Mouse (Mus musculus) forebrain, embryonic 10.5 days (tissue): ENCODE data around the gene Tom1. TPM values are rescaled to one million over a fixed set of nuclear protein-coding genes. Genes with fewer than 3 reads are reported as not detected.

Experiments used
- DNase-seq: peaks from one replicate; pipeline ENCODE4 v3.0.0-alpha.2; 2017; ENCODE audit warnings: low spot score; ENCODE audit errors: extremely low spot score
- H3K27ac ChIP-seq: fragments of 300-500 bp; sonication (generic); 2 replicates; pipeline ENCODE4 v1.5.1; 2016; ENCODE audit warnings: mild to moderate bottlenecking
- H3K27me3 ChIP-seq: fragments of 300-500 bp; sonication (generic); 2 replicates; pipeline ENCODE4 v1.6.1; 2016; ENCODE audit warnings: mild to moderate bottlenecking; ENCODE audit not compliant: poor library complexity, severe bottlenecking
- H3K36me3 ChIP-seq: fragments of 300-500 bp; sonication (generic); replicated peaks from 2 replicates; pipeline ENCODE4 v1.6.1; 2016; ENCODE audit warnings: mild to moderate bottlenecking, moderate library complexity
- H3K4me1 ChIP-seq: fragments of 300-500 bp; sonication (generic); 2 replicates; pipeline ENCODE4 v1.6.1; 2016
- H3K4me3 ChIP-seq: fragments of 300-500 bp; sonication (generic); 2 replicates; pipeline ENCODE4 v1.5.1; 2016; ENCODE audit warnings: mild to moderate bottlenecking, moderate library complexity
- H3K9me3 ChIP-seq: fragments of 300-500 bp; sonication (generic); 2 replicates; pipeline ENCODE4 v1.6.1; 2016; ENCODE audit warnings: mild to moderate bottlenecking, moderate library complexity
- WGBS: fragments of 180-500 bp; shearing (Covaris S2); methylation state at CpG from one replicate; pipeline ENCODE4 v1.1.7; 2016; 5-methylcytosine and 5-hydroxymethylcytosine counted together
- polyA plus RNA-seq: library from polyadenylated mRNA; unstranded; fragments of >200 nt; fragmentation: Nextera tagmentation; extraction: Ambion mirVana; gene quantifications from 2 replicates; pipeline ENCODE4 v1.2.1, GENCODE M21; 2016

The Tom1 gene
- polyA plus RNA-seq, 1 experiment from 2014 or later: 30.0 TPM

DNA sequence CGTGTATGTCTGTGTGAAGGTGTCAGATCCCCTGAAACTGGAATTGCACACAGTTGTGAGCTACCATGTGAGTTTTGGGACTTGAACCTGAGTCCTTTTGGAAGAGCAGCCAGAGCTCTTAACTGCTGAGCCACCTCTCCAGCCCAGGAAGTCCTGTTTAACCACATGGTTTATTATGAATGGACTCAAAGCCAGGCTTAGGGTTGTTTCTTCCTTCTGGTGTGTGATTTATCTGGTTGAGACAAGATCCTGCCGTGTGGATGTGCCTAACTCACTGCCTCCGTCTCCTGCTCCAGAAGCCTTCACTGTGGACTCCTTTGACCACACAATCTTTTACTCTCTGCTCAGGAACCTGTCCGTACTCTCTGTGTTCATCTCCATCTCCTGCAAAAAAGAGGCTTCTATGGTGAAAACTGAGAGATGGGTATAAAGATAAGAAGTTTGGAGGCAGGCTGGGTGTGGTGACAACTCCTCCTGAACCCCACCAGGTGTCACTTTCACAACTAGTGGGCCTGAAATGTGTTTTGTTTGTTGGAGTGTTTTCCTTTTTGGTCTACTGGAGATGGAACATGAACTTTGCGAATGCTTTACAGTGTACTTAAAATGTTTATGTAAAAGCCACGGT, 48.8 kb downstream of the Tom1 start:
- peaks cover 11% of the 10 kb centered on the region for H3K4me1 ChIP-seq
- no peak for DNase-seq
- no peak overlapping the region for H3K27ac ChIP-seq
- no peaks in the 10 kb centered on the region for H3K27me3 ChIP-seq
- no peak overlapping the region for H3K4me3 ChIP-seq
- no peaks in the 10 kb centered on the region for H3K9me3 ChIP-seq
- WGBS: 88% methylated on average over 6 of the region's 6 CpGs
- no peaks in the 10 kb centered on the region for H3K36me3 ChIP-seq

DNA sequence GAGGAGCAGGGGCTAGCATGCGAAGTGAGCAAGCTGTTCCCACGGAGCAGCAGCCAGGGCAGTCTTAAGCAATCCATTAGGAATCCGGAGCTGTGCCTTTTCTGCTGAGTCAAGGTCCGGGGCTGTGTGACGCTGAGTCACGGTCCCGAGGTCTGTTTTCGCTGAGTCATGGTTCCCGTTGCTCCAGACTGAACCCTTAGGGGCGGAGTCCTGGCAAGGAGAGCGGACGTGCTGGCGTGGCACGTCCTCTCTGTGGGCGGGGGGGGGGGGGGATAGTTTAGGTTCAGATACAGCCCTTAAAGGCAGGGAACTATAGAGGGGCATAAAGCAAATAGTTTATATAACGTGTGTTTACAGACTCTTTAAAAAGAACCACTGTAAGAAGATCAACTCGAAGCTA, 50.3 kb downstream of the Tom1 start:
- H3K27ac ChIP-seq: peak overlapping the region; percentile 41
- 8% methylated on average over 17 of the region's 17 CpGs for WGBS
- no peaks in the 10 kb centered on the region for H3K9me3 ChIP-seq
- H3K4me1 ChIP-seq: peaks cover 12% of the 10 kb centered on the region
- DNase-seq: peak; percentile 91
- no peaks in the 10 kb centered on the region for H3K36me3 ChIP-seq
- H3K4me3 ChIP-seq: peak overlapping the region; percentile 37
- H3K27me3 ChIP-seq: no peaks in the 10 kb centered on the region

DNA sequence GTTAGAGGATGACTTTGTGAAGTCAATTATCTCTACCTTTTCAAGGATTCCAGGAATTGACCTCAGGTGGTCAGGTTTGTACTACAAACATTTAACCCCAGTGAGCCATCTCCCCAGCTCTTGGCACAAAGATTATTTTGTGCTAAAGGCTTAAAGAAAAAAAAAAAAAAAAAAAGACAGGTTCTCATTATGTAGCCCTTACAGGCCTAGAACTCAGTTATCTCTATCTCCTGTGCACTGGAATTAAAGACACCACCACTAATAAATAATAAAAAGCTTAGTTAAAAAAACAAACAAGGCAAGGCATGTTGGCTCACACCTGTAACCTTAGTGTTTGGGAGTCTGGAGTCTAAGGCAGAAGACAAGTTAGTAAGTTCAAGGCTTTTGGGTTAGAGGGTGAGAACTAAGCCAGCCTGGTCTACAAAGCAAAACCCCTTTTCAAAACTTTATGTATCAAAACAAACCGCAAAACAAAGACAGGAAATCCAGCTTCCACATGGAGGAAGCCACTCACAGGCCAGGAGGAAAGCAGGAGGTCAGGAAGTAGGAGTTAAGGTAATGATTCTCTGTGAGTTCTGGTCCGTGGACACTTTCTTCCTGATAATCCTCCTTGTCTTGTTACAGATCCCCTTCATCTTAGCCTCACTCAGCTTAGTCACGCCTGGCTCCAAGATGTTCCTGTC, 51.0 kb downstream of the Tom1 start:
- Histone ChIP-seq H3K36me3 (no peaks in the 10 kb centered on the region), H3K4me3 (no peak overlapping the region), H3K27me3 (no peaks in the 10 kb centered on the region), H3K9me3 (no peaks in the 10 kb centered on the region), H3K4me1 (peaks cover 19% of the 10 kb centered on the region), H3K27ac (peak overlapping the region; percentile 41)
- no peak for DNase-seq
- 83% methylated on average over 3 of the region's 3 CpGs for WGBS

DNA sequence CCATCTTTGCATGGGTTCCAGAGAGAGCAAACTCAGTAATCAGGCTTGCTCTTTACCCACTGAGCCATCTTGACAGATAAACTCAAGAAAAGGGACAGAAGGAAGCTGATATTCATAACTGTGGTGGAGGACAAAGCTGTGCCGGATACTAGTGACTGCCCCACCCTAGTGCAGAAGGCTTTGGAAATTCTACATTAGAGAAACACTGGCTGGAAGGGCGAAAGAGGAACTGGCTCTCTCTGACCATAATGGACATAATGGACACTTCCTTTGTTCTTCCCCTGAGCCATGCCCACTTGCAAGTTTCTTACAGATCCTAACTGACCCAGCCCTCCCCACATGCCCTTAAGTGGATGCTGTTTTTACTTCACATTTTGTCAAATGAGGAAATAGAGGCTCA, 52.5 kb downstream of the Tom1 start:
- Histone ChIP-seq H3K27ac (no peak overlapping the region), H3K4me1 (peaks cover 24% of the 10 kb centered on the region), H3K27me3 (0 out of 2 replicates have a peak, but pooled peaks cover 3% of the 10 kb centered on the region), H3K4me3 (no peak overlapping the region), H3K9me3 (no peaks in the 10 kb centered on the region), H3K36me3 (no peaks in the 10 kb centered on the region)
- DNase-seq: no peak
- 88% methylated on average over 2 of the region's 2 CpGs for WGBS

DNA sequence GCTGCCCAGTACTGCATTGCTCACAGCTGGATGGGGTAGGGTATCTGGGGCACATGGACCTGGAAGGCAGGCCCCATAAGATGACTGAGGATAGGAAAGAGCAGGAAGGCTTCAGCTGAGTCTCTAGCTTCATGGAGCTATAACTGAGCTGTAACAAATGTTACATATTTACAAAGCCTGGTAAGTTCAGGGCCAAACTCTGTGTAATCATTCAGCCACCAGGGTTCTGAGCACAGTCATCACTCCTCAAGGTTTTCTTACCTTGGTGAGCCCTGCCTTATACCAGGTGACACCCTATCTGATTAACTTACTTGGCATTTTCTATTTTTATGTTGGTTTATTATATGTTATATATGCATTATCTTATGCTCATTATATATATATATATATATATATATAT, 53.6 kb downstream of the Tom1 start:
- Histone ChIP-seq H3K27ac (no peak overlapping the region), H3K4me1 (peaks cover 24% of the 10 kb centered on the region), H3K4me3 (no peak overlapping the region), H3K9me3 (no peaks in the 10 kb centered on the region), H3K27me3 (0 out of 2 replicates have a peak, but pooled peaks cover 6% of the 10 kb centered on the region), H3K36me3 (no peaks in the 10 kb centered on the region)
- DNase-seq: no peak

DNA sequence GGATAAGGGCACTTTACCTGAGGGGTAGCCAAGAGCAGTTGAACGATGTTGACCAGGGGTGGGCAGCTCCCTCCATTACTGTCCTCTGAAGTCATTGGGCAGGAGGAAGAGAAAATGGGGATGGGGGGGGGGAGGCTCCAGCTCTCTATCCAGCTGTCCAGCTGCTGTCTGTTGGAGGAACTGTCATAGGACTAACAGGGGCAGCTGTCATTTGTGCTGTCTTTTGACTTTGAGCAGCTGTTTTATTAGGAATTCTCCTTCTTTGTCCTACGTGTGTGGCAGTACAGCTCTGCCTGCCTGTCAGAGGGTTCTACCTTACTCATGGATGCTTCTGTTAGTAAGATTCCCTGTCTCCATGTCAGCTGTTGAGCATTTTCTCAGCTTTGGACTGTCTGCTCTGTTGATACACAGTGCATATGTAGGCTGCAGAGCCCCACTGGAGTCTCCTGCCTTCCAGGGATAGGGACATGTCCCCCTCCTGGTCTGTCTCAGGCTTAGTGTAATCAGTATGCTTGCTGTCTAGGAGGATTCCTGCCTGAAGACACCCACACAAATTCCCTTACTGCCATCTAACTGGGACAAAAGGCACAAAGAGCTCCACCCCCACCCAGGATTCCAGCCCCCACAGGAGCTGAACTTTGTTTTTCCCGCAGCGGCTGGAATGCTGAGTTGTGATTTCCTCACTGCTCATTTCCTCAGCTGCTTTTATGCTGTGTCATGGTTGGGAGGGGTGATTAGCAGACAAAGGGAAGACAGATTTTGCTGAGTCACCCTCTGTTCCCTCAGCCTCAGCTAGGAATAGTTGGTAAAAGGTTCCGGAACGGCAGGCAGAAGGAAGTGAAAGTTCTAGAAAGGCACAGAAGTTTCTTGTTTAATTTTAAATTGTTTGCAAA, 55.7 kb downstream of the Tom1 start:
- Histone ChIP-seq H3K27ac (peak overlapping the region; percentile 62), H3K27me3 (0 out of 2 replicates have a peak, but pooled peaks cover 11% of the 10 kb centered on the region), H3K9me3 (no peaks in the 10 kb centered on the region), H3K4me3 (0 out of 2 replicates have a peak overlapping the region, but pooled peaks have one; percentile 1), H3K36me3 (no peaks in the 10 kb centered on the region), H3K4me1 (peaks cover 26% of the 10 kb centered on the region)
- DNase-seq: peak; percentile 58
- 42% methylated on average over 6 of the region's 6 CpGs for WGBS

DNA sequence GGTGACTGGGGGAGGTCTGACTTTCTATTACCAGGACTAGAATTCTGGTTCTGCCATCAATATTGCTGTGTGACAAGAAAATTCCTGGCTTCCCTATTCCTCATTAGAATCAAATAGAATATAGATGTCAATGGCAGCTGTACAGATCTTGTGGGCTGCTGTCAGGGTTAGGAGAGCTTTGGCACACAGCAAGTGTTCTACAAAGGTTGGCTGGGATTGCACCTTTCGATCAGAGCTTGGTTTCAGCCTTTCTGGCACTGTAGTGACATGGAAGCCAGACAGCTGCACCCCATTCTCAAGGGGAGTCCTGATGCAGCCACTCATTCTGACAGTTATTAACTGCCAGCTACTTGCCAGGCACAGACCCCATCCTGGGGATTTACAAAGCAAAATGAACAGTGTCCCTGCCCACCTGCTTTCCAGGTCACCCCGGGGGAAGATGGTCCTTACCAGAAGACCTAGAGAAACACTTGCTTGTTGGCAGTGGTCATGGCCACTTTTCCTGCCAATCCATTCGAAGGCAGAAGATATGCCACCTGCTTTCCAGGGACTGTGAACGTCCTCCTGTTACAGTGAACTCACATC, 57.4 kb downstream of the Tom1 start:
- no peak for DNase-seq
- no peaks in the 10 kb centered on the region for H3K36me3 ChIP-seq
- no peaks in the 10 kb centered on the region for H3K9me3 ChIP-seq
- peaks cover 27% of the 10 kb centered on the region for H3K4me1 ChIP-seq
- H3K27ac ChIP-seq: no peak overlapping the region
- WGBS: 84% methylated on average over 4 of the region's 4 CpGs
- H3K4me3 ChIP-seq: no peak overlapping the region
- 0 out of 2 replicates have a peak, but pooled peaks cover 11% of the 10 kb centered on the region for H3K27me3 ChIP-seq

DNA sequence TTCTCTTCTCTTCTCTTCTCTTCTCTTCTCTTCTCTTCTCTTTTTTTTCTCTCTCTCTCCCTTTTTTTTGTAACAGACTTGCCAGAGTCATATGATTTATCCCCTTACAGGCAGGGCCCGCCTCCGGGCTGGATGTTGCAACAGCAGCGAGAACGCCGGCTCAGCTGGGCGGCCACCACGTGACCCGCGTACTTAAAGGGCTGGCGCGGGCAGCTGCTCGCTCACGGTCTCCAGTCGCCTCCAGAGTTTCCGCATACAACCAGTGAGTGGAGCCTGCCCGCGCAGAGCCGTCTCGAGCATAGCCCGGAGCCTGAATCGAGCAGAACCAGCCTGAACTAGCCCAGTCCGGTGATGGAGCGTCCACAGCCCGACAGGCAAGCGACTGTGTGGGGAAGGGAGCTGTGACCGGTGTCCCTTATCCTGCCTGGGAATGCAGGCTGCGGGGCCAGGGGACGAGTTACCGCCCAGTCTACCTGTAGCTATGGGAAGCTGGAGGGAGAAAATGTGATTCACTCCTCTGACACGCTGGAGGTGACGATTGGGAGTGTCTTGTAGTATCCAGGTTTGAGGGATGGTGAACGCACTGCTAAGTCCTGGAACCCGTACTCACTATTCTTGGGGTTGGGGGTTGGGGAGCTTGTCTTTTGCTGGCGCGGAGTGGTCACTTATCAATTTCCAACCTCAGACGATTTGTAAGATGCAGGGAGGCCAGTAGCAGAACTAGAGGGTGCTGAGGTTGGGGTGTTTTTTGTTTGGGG, 60.1 kb downstream of the Tom1 start, which contains the start of gene Hmox1:
Gene Hmox1 (plus strand): TSS at position 223 of the 758 bp plus-strand sequence.
- under 1% methylated on average over 36 of the region's 36 CpGs for WGBS
- Histone ChIP-seq H3K4me1 (peaks cover 27% of the 10 kb centered on the region), H3K27ac (peak within 1 kb of the TSS; percentile 83), H3K36me3 (peaks cover 23% of the 10 kb centered on the region), H3K27me3 (0 out of 2 replicates have a peak, but pooled peaks cover 11% of the 10 kb centered on the region), H3K9me3 (no peaks in the 10 kb centered on the region), H3K4me3 (peak within 1 kb of the TSS; percentile 63)
- DNase-seq: peak; percentile 89

DNA sequence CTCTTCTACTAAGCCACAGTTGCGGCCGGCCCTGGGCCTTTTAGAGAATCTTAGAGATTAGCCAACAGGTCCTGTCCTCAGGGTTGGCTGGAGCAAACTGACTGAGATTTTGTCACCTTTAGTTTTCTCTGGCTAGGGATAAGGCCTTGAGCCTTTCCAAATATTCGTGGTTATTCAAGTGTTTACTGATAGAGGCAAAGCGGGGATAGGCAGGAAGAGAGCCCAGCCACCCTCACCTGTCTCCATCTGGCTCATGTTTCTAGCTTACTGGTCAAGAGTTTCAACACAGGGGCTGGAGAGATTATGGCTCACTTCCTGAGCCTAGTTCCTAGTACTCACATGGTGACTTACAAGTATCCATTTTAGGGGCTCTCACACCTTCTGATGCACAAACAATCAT, 69.5 kb downstream of the Tom1 start:
- Histone ChIP-seq H3K9me3 (no peaks in the 10 kb centered on the region), H3K27me3 (no peaks in the 10 kb centered on the region), H3K4me1 (peaks cover 10% of the 10 kb centered on the region), H3K36me3 (peaks cover 24% of the 10 kb centered on the region), H3K4me3 (no peak overlapping the region), H3K27ac (no peak overlapping the region)
- WGBS: 85% methylated on average over 4 of the region's 4 CpGs
- no peak for DNase-seq

DNA sequence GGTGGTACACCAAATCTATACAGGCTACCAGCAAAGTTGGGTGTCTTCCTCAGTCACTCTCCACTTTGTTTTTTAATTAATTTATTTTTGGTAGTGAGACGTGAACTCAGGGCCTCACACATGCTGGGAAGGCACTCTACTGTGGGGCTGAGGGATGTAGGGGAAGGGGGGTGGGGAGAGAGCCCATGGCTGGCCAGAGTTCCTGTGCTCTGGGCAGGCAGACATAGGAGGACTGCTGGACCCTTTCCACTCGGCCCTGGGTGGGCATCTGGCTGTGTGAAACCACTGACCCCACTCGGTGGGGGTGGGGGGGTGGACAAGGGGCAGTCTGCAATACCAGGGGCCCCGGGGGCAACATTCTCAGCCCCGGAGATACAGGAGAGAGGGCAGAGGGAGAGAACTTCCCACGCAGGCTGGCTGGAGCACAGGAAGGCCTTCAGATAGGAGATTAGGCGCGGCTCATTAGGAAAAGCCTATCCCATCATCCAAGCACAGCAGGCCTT, 69.9 kb downstream of the Tom1 start:
- H3K4me3 ChIP-seq: no peak overlapping the region
- no peaks in the 10 kb centered on the region for H3K27me3 ChIP-seq
- peak overlapping the region; percentile 68; the same call in 1 of the 2 replicates for H3K27ac ChIP-seq
- DNase-seq: no peak
- 51% methylated on average over 8 of the region's 8 CpGs for WGBS
- no peaks in the 10 kb centered on the region for H3K9me3 ChIP-seq
- peaks cover 20% of the 10 kb centered on the region for H3K36me3 ChIP-seq
- H3K4me1 ChIP-seq: peaks cover 15% of the 10 kb centered on the region

DNA sequence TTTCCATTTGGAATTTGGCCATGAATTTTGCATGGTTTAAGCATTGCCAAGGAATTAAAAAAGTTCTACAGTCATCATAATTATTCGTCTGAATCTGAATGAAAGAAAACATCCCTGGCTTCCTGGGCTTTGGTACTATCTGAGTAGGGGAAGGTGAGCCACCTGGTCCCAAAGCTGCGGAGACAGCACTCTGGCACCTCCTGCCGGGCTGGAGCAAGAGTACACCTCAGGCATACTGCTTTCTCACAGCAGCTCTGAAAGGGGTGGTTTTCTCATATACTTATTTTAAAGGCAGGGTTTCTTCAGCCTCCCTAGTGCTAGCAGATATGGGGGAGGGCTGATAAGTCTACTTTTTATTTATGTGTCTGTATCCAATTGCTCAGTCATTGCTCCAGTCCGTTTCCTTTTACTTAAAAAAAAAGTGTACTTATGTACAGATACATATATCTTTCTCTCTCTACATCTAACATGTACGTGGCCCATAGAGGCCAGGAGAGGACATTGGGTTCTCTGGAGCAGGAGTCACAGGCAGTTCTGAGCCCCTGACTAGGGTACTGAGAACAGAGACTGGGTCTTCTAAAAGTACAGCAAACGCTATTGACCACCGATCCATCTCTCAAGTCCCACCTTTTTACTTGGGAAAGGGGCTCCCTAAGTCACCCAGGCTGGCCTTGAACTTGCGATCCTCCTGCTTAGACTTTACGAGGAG, 75.2 kb downstream of the Tom1 start:
- WGBS: under 1% methylated on average over 9 of the region's 9 CpGs

More for the DNA sequence above, 75.2 kb downstream of the Tom1 start:
- DNase-seq: peak; percentile 79
- no peaks in the 10 kb centered on the region for H3K27me3 ChIP-seq
- peak overlapping the region; percentile 80 for H3K4me3 ChIP-seq
- H3K4me1 ChIP-seq: peaks cover 42% of the 10 kb centered on the region
- peak overlapping the region; percentile 97 for H3K27ac ChIP-seq
- H3K36me3 ChIP-seq: peaks cover 36% of the 10 kb centered on the region
- H3K9me3 ChIP-seq: no peaks in the 10 kb centered on the region
